Mouse (Mus musculus) stomach, postnatal 0 days (tissue): ENCODE data around the gene Prkd1. TPM values are rescaled to one million over a fixed set of nuclear protein-coding genes. Genes with fewer than 3 reads are reported as not detected.

ENCODE experiments used
- ATAC-seq: fragments of 200-750 bp; cut with Nextera tagmentation; 2 replicates; pipeline ENCODE4 v1.8.0; 2017; ENCODE audit not compliant: low FRiP score, low TSS enrichment
- DNase-seq: peaks from one replicate; pipeline ENCODE4 v3.0.0-alpha.2; 2016; ENCODE audit warnings: low spot score
- H3K27ac ChIP-seq: fragments of 300-500 bp; sonication (generic); replicated peaks from 2 replicates; pipeline ENCODE4 v1.5.1; 2014; ENCODE audit warnings: mild to moderate bottlenecking, control low read depth
- H3K27me3 ChIP-seq: fragments of 300-500 bp; sonication (generic); 2 replicates; pipeline ENCODE4 v1.6.1; 2014; ENCODE audit warnings: low read length; ENCODE audit not compliant: control insufficient read depth, insufficient read depth
- H3K36me3 ChIP-seq: fragments of 300-500 bp; sonication (generic); 2 replicates; pipeline ENCODE4 v1.6.1; 2014; ENCODE audit warnings: low read length, mixed read lengths; ENCODE audit not compliant: control insufficient read depth, insufficient read depth
- H3K4me1 ChIP-seq: fragments of 300-500 bp; sonication (generic); replicated peaks from 2 replicates; pipeline ENCODE4 v1.6.1; 2014; ENCODE audit warnings: antibody characterized with exemption; ENCODE audit not compliant: control insufficient read depth, insufficient read depth
- H3K4me2 ChIP-seq: fragments of 300-500 bp; sonication (generic); replicated peaks from 2 replicates; pipeline ENCODE4 v1.6.1; 2014; ENCODE audit warnings: low read depth, mild to moderate bottlenecking, control low read depth, moderate library complexity
- H3K4me3 ChIP-seq: fragments of 300-500 bp; sonication (generic); 2 replicates; pipeline ENCODE4 v1.5.1; 2014; ENCODE audit warnings: low read depth, low read length, control low read depth
- H3K9ac ChIP-seq: fragments of 300-500 bp; sonication (generic); 2 replicates; pipeline ENCODE4 v1.6.1; 2014; ENCODE audit warnings: mild to moderate bottlenecking, low read length, control low read depth, mixed read lengths
- H3K9me3 ChIP-seq: fragments of 300-500 bp; sonication (generic); 2 replicates; pipeline ENCODE4 v1.6.1; 2016; ENCODE audit warnings: low read length; ENCODE audit not compliant: control insufficient read depth
- CTCF ChIP-seq: IDR thresholded peaks from 2 replicates; pipeline ENCODE4 v1.5.1; 2016; ENCODE audit warnings: antibody characterized with exemption, low read depth, mild to moderate bottlenecking, moderate library complexity
- EP300 ChIP-seq: optimal IDR thresholded peaks from 2 replicates; pipeline ENCODE3; 2016; ENCODE audit warnings: antibody characterized with exemption
- WGBS: fragments of 180-500 bp; shearing (Covaris S2); extraction: QIAGEN DNeasy Blood & Tissue Kit; methylation state at CpG from one replicate; pipeline ENCODE4 v1.1.7; 2014; 5-methylcytosine and 5-hydroxymethylcytosine counted together
- polyA plus RNA-seq: library from polyadenylated mRNA; unstranded; fragments of >200 nt; fragmentation: Nextera tagmentation; extraction: Ambion mirVana; gene quantifications from 2 replicates; pipeline ENCODE4 v1.2.1, GENCODE M21; 2015

Gene Prkd1
- polyA plus RNA-seq = 2.4 and 2.5 TPM in 2 replicates

GRCm38 (mm10) chr12:50648671-50649541, at the start of gene Prkd1:
TSS of gene Prkd1 (minus strand) at chr12:50649098.
- peak within 1 kb of the TSS; percentile 84 for H3K4me3 ChIP-seq
- H3K27me3 ChIP-seq = no peaks in the 10 kb centered on the region
- H3K27ac ChIP-seq = peak within 1 kb of the TSS; percentile 77
- peak within 1 kb of the TSS; percentile 87 for H3K4me2 ChIP-seq
- DNase-seq (peak; percentile 68), ATAC-seq (peak; percentile 90)
- H3K4me1 ChIP-seq = no peaks in the 10 kb centered on the region
- 1% methylated on average over 74 of the region's 114 CpGs for WGBS
- TF ChIP-seq EP300 (no peak), CTCF (no peak; the same call in 1 of the 2 replicates)
- no peaks in the 10 kb centered on the region for H3K36me3 ChIP-seq
- no peaks in the 10 kb centered on the region for H3K9me3 ChIP-seq
- peak within 1 kb of the TSS; percentile 73 for H3K9ac ChIP-seq

GRCm38 (mm10) chr12:50697492-50697891, 48.6 kb upstream of the Prkd1 start:
- no peak for DNase-seq
- no peaks in the 10 kb centered on the region for H3K4me1 ChIP-seq
- H3K4me2 ChIP-seq = no peak overlapping the region
- H3K4me3 ChIP-seq = no peak overlapping the region
- no peak overlapping the region for H3K27ac ChIP-seq
- peak; percentile 78 for TF ChIP-seq CTCF
- TF ChIP-seq EP300 = no peak
- H3K9ac ChIP-seq = no peak overlapping the region
- WGBS = 7% methylated on average over 3 of the region's 3 CpGs
- no peaks in the 10 kb centered on the region for H3K27me3 ChIP-seq
- 0 out of 2 replicates have a peak, but pooled peaks have one; percentile 47 for ATAC-seq
- H3K9me3 ChIP-seq = no peaks in the 10 kb centered on the region
- H3K36me3 ChIP-seq = no peaks in the 10 kb centered on the region

- WGBS = under 1% methylated on average over 16 of the region's 16 CpGs
- Histone ChIP-seq H3K4me1 (no peaks in the 10 kb centered on the region), H3K9ac (peak overlapping the region; percentile 73), H3K9me3 (no peaks in the 10 kb centered on the region), H3K4me2 (peak overlapping the region; percentile 87), H3K4me3 (peak overlapping the region; percentile 84), H3K27ac (peak overlapping the region; percentile 77; the same call in 1 of the 2 replicates), H3K36me3 (no peaks in the 10 kb centered on the region), H3K27me3 (no peaks in the 10 kb centered on the region)
- no peak for TF ChIP-seq CTCF
- TF ChIP-seq EP300 = no peak
- ATAC-seq (peak; percentile 70), DNase-seq (no peak)
These were observed 675 bp downstream of the Prkd1 start for GRCm38 (mm10) chr12:50648176-50648670.

GRCm38 (mm10) chr12:50646857-50647256, 2.0 kb downstream of the Prkd1 start:
- no peak overlapping the region for H3K27ac ChIP-seq
- H3K9ac ChIP-seq = no peak overlapping the region
- no peak for TF ChIP-seq CTCF
- no peak overlapping the region for H3K4me3 ChIP-seq
- ATAC-seq (no peak), DNase-seq (no peak)
- H3K4me1 ChIP-seq = no peaks in the 10 kb centered on the region
- H3K9me3 ChIP-seq = no peaks in the 10 kb centered on the region
- no peaks in the 10 kb centered on the region for H3K36me3 ChIP-seq
- H3K27me3 ChIP-seq = no peaks in the 10 kb centered on the region
- whole genome bisulfite sequencing = 81% methylated on average over 4 of the region's 4 CpGs
- no peak overlapping the region for H3K4me2 ChIP-seq

- Histone ChIP-seq H3K9me3 (no peaks in the 10 kb centered on the region), H3K36me3 (no peaks in the 10 kb centered on the region), H3K4me2 (no peak overlapping the region), H3K9ac (no peak overlapping the region), H3K27me3 (no peaks in the 10 kb centered on the region), H3K4me3 (no peak overlapping the region), H3K4me1 (no peaks in the 10 kb centered on the region), H3K27ac (no peak overlapping the region)
- no peak for DNase-seq
- WGBS = 61% methylated on average over 5 of the region's 5 CpGs
- ATAC-seq = no peak
- TF ChIP-seq EP300 = no peak
These were observed 6.2 kb downstream of the Prkd1 start for GRCm38 (mm10) chr12:50642671-50643070.

GRCm38 (mm10) chr12:50640171-50640570, 8.7 kb downstream of the Prkd1 start:
- ATAC-seq = no peak
- Histone ChIP-seq H3K9me3 (no peaks in the 10 kb centered on the region), H3K36me3 (no peaks in the 10 kb centered on the region), H3K27me3 (no peaks in the 10 kb centered on the region), H3K4me3 (no peak overlapping the region), H3K27ac (no peak overlapping the region), H3K4me2 (no peak overlapping the region), H3K4me1 (no peaks in the 10 kb centered on the region), H3K9ac (no peak overlapping the region)
- DNase-seq = no peak
- TF ChIP-seq EP300 (no peak), CTCF (no peak)
- 69% methylated on average over 4 of the region's 4 CpGs for WGBS
